Mouse (Mus musculus) A20 (cell line): ENCODE data around the gene Eno2.
"Not testable (repeated sequence)": the region's sequence is repeated elsewhere in the genome, so short reads cannot be mapped to it uniquely, and the experiment has no call there.

Experiments used
- DNase-seq: peaks from one replicate; pipeline ENCODE4 v3.0.0-alpha.2; 2011; ENCODE audit warnings: low read depth, low spot score

Gene Eno2

GRCm38 (mm10) chr6:124805341-124806321 lies 36.2 kb upstream of the Eno2 start:
- peak; percentile 89 for DNase-seq

GRCm38 (mm10) chr6:124804341-124804740 lies 34.9 kb upstream of the Eno2 start:
- DNase-seq: no peak

- DNase-seq: not testable (repeated sequence)
These were observed 34.2 kb upstream of the Eno2 start for GRCm38 (mm10) chr6:124803691-124804090.

- DNase-seq: no peak
These were observed 33.6 kb upstream of the Eno2 start for GRCm38 (mm10) chr6:124803061-124803460.

- DNase-seq: not testable (repeated sequence)
These were observed 32.9 kb upstream of the Eno2 start for GRCm38 (mm10) chr6:124802400-124802799.

GRCm38 (mm10) chr6:124796200-124796599 lies 26.7 kb upstream of the Eno2 start:
- DNase-seq: no peak

GRCm38 (mm10) chr6:124795781-124796180 lies 26.3 kb upstream of the Eno2 start:
- DNase-seq: no peak

GRCm38 (mm10) chr6:124791911-124792310 lies 22.4 kb upstream of the Eno2 start:
- no peak for DNase-seq

- DNase-seq: no peak
These were observed 20.6 kb upstream of the Eno2 start for GRCm38 (mm10) chr6:124790121-124790520.

- no peak for DNase-seq
These were observed 20.0 kb upstream of the Eno2 start for GRCm38 (mm10) chr6:124789519-124789918.

GRCm38 (mm10) chr6:124787722-124788121 lies 18.2 kb upstream of the Eno2 start:
- DNase-seq: no peak

GRCm38 (mm10) chr6:124786756-124787420 lies 17.4 kb upstream of the Eno2 start:
- no peak for DNase-seq

- peak; percentile 76 for DNase-seq
These were observed 13.0 kb upstream of the Eno2 start for GRCm38 (mm10) chr6:124782436-124782835.

- no peak for DNase-seq
These were observed 11.4 kb upstream of the Eno2 start for GRCm38 (mm10) chr6:124780917-124781316.

GRCm38 (mm10) chr6:124779984-124780416 lies 10.5 kb upstream of the Eno2 start:
- no peak for DNase-seq

GRCm38 (mm10) chr6:124779222-124779983 lies 9.9 kb upstream of the Eno2 start, which contains the start of gene Lrrc23:
Gene Lrrc23 (minus strand): TSS chr6:124779727.
- no peak for DNase-seq

GRCm38 (mm10) chr6:124770511-124770910 lies 1.0 kb upstream of the Eno2 start:
- DNase-seq: no peak

GRCm38 (mm10) chr6:124770013-124770412 lies 540 bp upstream of the Eno2 start:
- DNase-seq: peak; percentile 26

- DNase-seq: no peak
These were observed 799 bp downstream of the Eno2 start for GRCm38 (mm10) chr6:124768704-124769044.

- DNase-seq: peak; percentile 75
These were observed 1.4 kb downstream of the Eno2 start for GRCm38 (mm10) chr6:124767920-124768703.

- no peak for DNase-seq
These were observed 1.9 kb downstream of the Eno2 start for GRCm38 (mm10) chr6:124767536-124767919.
